Mouse (Mus musculus): ENCODE results near the gene Npy4r.

Npy4r gene

DNA sequence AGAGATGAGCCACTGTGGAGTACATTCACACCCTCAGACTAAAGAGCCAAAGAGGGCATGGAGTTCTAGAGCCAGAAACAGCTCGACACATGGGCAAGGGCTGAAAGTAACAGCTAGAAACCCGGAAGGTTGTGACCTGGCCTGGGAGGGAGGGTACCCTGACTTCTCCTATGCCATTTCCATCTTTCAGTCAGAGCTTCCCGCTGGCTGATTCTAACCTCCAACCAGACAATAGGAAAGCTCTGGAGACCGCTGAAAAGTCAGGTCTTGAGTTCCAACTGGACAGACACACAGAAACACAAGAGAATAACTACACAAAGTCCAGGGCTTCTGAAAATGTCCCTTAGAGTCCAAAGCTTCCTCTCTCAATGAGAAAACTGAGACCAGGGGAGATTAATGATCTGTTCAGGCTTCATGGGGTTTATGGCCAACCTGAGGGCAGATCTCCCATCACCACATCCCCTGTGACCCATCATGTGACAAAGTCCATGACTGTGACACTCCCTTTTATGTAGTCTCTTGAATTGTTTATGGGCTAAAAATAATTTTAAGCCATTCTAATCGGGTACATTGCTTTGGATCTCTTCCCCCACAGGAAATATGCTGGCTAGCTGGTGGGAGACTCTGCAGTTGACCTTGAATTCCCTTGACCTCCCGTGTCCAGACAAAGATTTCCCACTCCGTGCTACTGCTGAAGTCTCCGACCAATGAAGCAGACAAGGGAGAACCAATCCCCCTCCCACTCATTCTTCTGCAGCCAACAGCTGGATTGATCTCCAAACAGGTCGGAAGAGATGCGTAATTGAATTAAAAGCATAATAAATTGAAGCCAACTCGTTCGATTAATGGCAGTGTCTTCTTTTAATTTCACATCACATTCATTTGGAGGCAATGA is 32.0 kb downstream of the Npy4r start:
- no peak for DNase-seq (ENCODE audit: extremely low read depth, low read depth, low spot score)

DNA sequence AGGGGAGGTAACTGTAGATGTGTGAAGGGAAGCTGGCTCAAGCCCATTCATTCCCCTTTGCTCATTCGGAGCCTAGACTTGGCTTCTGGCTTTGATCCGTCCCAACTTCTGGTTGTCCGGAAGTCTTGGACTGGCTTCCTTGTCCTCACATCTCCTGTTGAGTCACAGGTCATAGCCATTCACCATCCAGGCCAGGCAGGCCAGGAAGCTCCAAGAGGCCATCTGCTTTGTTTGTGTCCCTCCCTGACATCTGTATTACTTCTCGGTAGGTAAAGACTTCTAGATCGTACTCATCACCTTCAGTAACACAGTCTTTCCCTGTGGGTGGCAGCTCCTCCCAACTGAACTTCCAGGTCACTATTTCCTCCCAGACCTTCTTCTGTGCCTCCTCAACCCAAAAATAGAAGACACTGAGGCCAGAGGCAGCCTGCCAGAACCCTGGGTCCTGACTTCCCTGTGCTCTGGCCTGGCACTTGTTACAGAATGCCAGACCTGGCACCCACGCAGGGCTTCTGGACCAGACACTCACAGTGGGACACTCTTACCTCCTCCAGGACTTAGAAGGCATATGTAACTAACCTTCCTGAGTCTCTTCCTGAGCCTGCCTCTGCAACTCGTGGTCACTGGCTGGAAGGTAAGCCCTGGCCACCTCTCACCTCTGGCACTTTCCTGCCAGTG is 33.1 kb downstream of the Npy4r start:
- no peak for DNase-seq (ENCODE audit: extremely low read depth, low read depth, low spot score)

DNA sequence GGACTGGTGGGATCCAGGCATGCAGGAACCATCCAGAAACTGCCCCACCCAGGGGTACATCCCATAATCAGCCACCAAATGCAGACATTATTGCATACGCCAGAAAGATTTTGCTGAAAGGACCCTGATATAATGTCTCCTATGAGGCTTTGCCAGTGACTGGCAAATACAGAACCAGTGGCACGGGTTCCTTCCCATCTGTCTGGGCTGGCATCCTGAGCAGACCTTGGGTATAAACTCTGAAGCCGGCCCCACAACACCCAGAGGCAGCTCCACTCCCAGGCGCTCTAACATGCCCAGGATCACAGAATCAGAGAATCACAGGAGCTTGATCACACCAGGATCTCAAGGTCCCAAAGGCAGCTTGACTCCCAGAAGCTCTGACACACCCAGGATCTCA is 38.0 kb downstream of the Npy4r start:
- DNase-seq (ENCODE audit: extremely low read depth, low read depth, low spot score): no peak

DNA sequence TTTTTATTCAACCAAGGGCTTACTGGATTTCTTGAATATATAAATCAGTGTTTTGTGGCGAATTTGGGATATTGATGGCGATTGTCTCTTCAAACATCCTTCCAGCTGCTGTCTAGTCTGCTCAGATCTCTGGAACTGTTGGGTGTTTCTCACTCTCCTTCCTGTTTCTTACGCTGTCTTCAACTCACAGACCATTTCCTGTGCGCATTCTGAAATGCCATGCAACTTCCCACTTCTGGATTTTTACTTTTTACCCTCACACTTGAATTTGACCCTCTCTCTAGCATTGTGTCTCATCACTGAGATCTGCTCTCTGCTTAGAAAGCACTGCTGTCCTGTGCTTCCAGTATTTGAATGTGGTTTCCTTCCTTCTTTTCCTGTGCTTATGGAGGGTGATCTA is 44.7 kb downstream of the Npy4r start:
- no peak for DNase-seq (ENCODE audit: extremely low read depth, low read depth, low spot score)

DNA sequence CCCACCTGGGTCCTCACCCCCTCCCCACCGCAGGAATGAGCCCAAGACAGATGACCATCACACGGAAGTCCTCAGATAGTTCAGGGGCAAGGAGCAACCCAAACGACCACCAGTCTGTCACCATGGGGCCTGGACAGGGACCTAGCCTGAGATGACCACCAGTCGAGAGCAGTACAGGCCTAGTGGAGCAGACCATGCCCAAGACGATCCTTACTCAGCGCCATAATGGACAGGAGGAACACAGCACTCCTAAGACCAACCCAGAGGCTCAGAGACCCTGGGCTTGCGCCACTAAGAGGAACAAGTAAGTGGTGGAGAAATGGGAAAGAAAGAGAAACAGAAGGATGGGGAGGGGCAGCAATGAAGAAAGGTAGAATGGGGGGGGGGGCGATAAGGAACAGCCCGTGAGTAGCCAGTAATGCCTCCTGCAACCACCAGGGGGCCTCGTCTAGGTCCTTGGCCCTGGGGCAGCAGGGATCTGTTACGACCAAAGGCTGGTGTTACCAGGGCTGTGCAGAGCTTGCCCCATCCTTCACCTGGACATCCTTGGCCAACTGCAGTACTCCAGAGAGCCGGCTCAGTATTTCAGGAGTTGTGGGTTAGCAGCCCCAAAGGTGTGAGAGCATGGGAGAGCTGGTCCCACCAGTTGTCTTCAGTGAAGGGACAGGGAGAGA is 45.8 kb downstream of the Npy4r start:
- no peak for DNase-seq (ENCODE audit: extremely low read depth, low read depth, low spot score)

DNA sequence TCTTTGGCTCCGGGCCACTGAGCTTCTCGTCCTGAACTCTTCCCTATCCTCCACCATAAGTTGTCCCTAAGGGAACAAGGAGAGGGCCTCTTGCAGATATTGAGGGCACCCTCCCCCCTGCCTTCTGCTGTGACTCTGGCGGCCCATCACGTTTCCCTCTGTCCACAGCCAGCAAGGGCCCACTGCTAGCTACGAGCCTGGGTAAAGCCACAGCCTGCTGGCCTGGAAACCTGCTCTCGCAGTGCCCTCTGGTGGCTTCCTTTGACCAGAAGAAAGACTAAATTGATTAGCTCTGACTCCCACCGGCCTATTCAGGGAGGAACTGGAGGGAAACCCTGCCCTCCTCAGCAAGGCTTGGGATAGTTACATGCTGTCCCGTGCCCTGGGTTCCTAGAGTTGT is 47.4 kb downstream of the Npy4r start:
- no peak for DNase-seq (ENCODE audit: extremely low read depth, low read depth, low spot score)

DNA sequence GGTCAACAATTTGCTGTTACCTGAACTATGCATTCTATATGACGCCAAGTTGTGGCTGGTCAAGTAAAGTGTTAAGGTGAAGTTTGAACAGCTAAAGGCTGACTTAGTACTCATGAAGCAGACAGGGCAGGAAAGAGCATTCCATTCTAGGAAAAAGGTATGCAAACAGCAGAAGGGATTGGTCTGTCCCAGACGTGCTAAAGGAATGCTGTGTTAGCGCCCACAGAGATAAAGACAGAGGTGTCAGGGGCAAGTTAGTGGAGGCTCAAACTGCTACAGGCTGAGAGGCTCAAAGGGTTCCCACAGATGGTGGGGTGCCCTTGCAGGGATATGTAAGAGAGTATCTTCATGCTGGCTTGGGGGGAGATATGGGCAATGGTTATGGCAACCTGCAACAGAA is 48.4 kb downstream of the Npy4r start:
- DNase-seq (ENCODE audit: extremely low read depth, low read depth, low spot score): no peak

DNA sequence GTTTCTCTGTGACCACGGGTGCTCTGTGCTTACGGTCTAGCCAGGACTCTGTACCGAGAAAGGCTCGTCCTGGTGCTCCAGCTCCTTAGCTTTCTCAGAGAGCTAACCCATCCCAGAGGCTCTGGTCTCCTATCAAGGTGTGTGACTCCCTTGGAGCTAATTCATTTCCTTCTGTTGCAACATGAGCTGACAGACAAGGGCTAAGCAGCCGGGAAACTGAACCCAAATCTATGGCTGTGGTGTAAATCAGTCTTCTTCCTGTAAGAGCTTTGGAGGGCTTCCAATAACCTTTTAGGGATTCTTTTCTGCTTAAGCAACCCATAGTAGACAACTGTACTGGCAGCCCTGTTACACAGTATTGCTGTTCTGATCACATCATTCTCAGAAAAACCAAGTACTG is 49.7 kb downstream of the Npy4r start, which contains the start of gene A630023A22Rik:
Gene A630023A22Rik, minus strand, starts transcription at position 154 of the 400 bp plus-strand sequence.
- peak; percentile 87 for DNase-seq (ENCODE audit: extremely low read depth, low read depth, low spot score)

DNA sequence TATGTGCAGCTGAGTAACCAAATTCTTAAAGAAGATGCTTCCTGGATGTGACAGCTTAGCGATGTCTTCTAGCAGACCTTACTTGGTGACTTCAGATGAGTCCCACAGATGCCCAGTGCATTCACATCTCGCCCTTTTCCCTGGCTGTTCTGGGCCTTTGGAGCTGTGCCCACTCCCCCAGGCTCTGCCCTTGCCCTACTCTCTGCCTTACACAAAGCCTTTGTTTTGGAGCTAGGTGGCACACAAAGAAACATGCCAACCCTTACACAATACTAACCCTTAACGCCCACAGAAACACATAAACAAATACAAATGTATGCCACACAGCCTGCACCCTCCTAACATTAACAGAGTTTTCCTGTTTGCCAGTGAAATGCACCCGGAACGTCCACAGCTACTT is 56.1 kb downstream of the Npy4r start:
- DNase-seq (ENCODE audit: extremely low read depth, low read depth, low spot score): peak; percentile 97
